Mouse (Mus musculus) erythroblast, embryonic 14.5 days (primary cell): ENCODE results near the gene Olfr490.

Source experiments
- GATA1 ChIP-seq: IDR thresholded peaks from 2 replicates; pipeline ENCODE4 v1.6.1; 2012; ENCODE audit warnings: low read length, inconsistent platforms, mixed read lengths
- TAL1 ChIP-seq: IDR thresholded peaks from 3 replicates; pipeline ENCODE4 v1.6.1; 2012; ENCODE audit warnings: low read length, inconsistent platforms, mixed read lengths

- TF ChIP-seq GATA1: no peak
- no peak for TF ChIP-seq TAL1
Measured at GRCm38 (mm10) chr7:108288834-108289233, at the start of gene Olfr490.
